Mouse (Mus musculus): ENCODE measurements around the gene Atp5k.

GRCm38 (mm10) chr5:108469617-108470016 is 35.4 kb upstream of the Atp5k start:
- TF ChIP-seq POLR2A (IDR thresholded peaks at IDR 0.05; ENCODE audit: borderline replicate concordance, control insufficient read depth, low read depth, low read length) = no peak
- TF ChIP-seq CTCF (IDR thresholded peaks at IDR 0.05; ENCODE audit: control insufficient read depth, insufficient read depth, low read length) = no peak

Data from bone marrow, adult 2 months (tissue).